Mouse (Mus musculus) left cerebral cortex, postnatal 36 days (tissue): ENCODE results near the gene Eef1akmt1. TPM values are rescaled to one million over a fixed set of nuclear protein-coding genes. Genes with fewer than 3 reads are reported as not detected.

ENCODE experiments used
- DNase-seq, 2 experiments: peaks; one replicate each; pipeline ENCODE4 v3.0.0; 2021 to 2022; ENCODE audit warnings: low spot score in 2 of 2, mixed read lengths in 1 of 2
- intact Hi-C: fragments of 180-260 bp; cut with DNase I; formaldehyde crosslinking; loops from one replicate; pipeline ENCODE4 v1.15.1; 2025
- total RNA-seq, 2 experiments: library from RNA; stranded (reverse); gene quantifications; 2 replicates each; pipeline ENCODE4 v1.2.3; 2021

The Eef1akmt1 gene
- total RNA-seq, 2 experiments from 2014 or later, result 33.1 to 38.1 TPM

- DNase-seq, result no peak
- intact Hi-C loops, result no loop called here
Observed at GRCm38 (mm10) chr14:57554434-57554833, 17.0 kb downstream of the Eef1akmt1 start.

GRCm38 (mm10) chr14:57552945-57553344 lies 18.5 kb downstream of the Eef1akmt1 start:
- intact Hi-C loops, result no loop called here
- DNase-seq, result no peak

GRCm38 (mm10) chr14:57547062-57547461 lies 24.4 kb downstream of the Eef1akmt1 start:
- no peak for DNase-seq
- intact Hi-C loops, result no loop called here

- intact Hi-C loops, result no loop called here
Observed at GRCm38 (mm10) chr14:57546557-57547021, 24.8 kb downstream of the Eef1akmt1 start.

GRCm38 (mm10) chr14:57546131-57546530 lies 25.3 kb downstream of the Eef1akmt1 start:
- intact Hi-C loops, result no loop called here
- no peak for DNase-seq

More at GRCm38 (mm10) chr14:57546557-57547021, 24.8 kb downstream of the Eef1akmt1 start:
- DNase-seq, result no peak

GRCm38 (mm10) chr14:57545526-57545925 lies 25.9 kb downstream of the Eef1akmt1 start:
- no peak for DNase-seq

GRCm38 (mm10) chr14:57543420-57544039 lies 27.9 kb downstream of the Eef1akmt1 start:
- intact Hi-C loops, result no loop called here
- no peak for DNase-seq

More at GRCm38 (mm10) chr14:57545526-57545925, 25.9 kb downstream of the Eef1akmt1 start:
- intact Hi-C loops, result no loop called here

- no peak for DNase-seq
- intact Hi-C loops, result no loop called here
Observed at GRCm38 (mm10) chr14:57542231-57542630, 29.2 kb downstream of the Eef1akmt1 start.

- DNase-seq, result peak; percentile 49 to 56
- intact Hi-C loops, result no loop called here
Observed at GRCm38 (mm10) chr14:57540683-57541082, 30.7 kb downstream of the Eef1akmt1 start.

- no peak for DNase-seq
- intact Hi-C loops, result no loop called here
Observed at GRCm38 (mm10) chr14:57537261-57538015, 34.0 kb downstream of the Eef1akmt1 start.

GRCm38 (mm10) chr14:57536820-57537219 lies 34.6 kb downstream of the Eef1akmt1 start:
- intact Hi-C loops, result no loop called here
- DNase-seq, result no peak

GRCm38 (mm10) chr14:57535646-57536045 lies 35.8 kb downstream of the Eef1akmt1 start:
- intact Hi-C loops, result no loop called here

GRCm38 (mm10) chr14:57534961-57535360 lies 36.5 kb downstream of the Eef1akmt1 start:
- no peak for DNase-seq
- intact Hi-C loops, result loop anchor here (5.0 kb wide), 1 partner anchor 82 kb away; no protein-coding TSS in a partner anchor

More at GRCm38 (mm10) chr14:57535646-57536045, 35.8 kb downstream of the Eef1akmt1 start:
- no peak for DNase-seq

- no peak for DNase-seq
- intact Hi-C loops, result loop anchor here (5.0 kb wide), 1 partner anchor 83 kb away; no protein-coding TSS in a partner anchor
Observed at GRCm38 (mm10) chr14:57534346-57534745, 37.1 kb downstream of the Eef1akmt1 start.

GRCm38 (mm10) chr14:57533841-57534240 lies 37.6 kb downstream of the Eef1akmt1 start:
- no peak for DNase-seq
- intact Hi-C loops, result loop anchor here (5.0 kb wide), 1 partner anchor 83 kb away; no protein-coding TSS in a partner anchor

GRCm38 (mm10) chr14:57533214-57533613 lies 38.2 kb downstream of the Eef1akmt1 start:
- DNase-seq, result no peak
- intact Hi-C loops, result loop anchor here (5.0 kb wide), 1 partner anchor 84 kb away; no protein-coding TSS in a partner anchor

GRCm38 (mm10) chr14:57532577-57532976 lies 38.8 kb downstream of the Eef1akmt1 start:
- DNase-seq, result no peak
- intact Hi-C loops, result loop anchor here (5.0 kb wide), 1 partner anchor 85 kb away; no protein-coding TSS in a partner anchor

- no peak for DNase-seq
- intact Hi-C loops, result loop anchor here (5.0 kb wide), 2 partner anchors 42 to 87 kb away; partner anchors contain the start of gene Eef1akmt1
Observed at GRCm38 (mm10) chr14:57529786-57530515, 41.5 kb downstream of the Eef1akmt1 start.

- intact Hi-C loops, result loop anchor here (5.0 kb wide), 1 partner anchor 43 kb away; the partner anchor contains the start of gene Eef1akmt1
- peak; percentile 77 to 82 for DNase-seq
Observed at GRCm38 (mm10) chr14:57529086-57529785, 42.2 kb downstream of the Eef1akmt1 start.
